Mouse (Mus musculus) intestine, embryonic 16.5 days (tissue): ENCODE data around the gene Ppp1r2. TPM values are rescaled to one million over a fixed set of nuclear protein-coding genes. Genes with fewer than 3 reads are reported as not detected.

Experiments used
- ATAC-seq: fragments of 200-750 bp; cut with Nextera tagmentation; 2 replicates; pipeline ENCODE4 v1.8.0; 2017; ENCODE audit warnings: moderate TSS enrichment, moderate library complexity
- H3K27ac ChIP-seq: fragments of 300-500 bp; sonication (generic); 2 replicates; pipeline ENCODE4 v1.5.1; 2014; ENCODE audit warnings: mild to moderate bottlenecking, low read length
- H3K27me3 ChIP-seq: fragments of 300-500 bp; sonication (generic); replicated peaks from 2 replicates; pipeline ENCODE4 v1.6.1; 2014; ENCODE audit warnings: low read length, control low read depth, mixed read lengths; ENCODE audit not compliant: control insufficient read depth, insufficient read depth
- H3K36me3 ChIP-seq: fragments of 300-500 bp; sonication (generic); 2 replicates; pipeline ENCODE4 v1.6.1; 2014; ENCODE audit warnings: low read length, control low read depth; ENCODE audit not compliant: control insufficient read depth, insufficient read depth
- H3K4me1 ChIP-seq: fragments of 300-500 bp; sonication (generic); 2 replicates; pipeline ENCODE4 v1.6.1; 2014; ENCODE audit warnings: low read length, control low read depth, mixed read lengths; ENCODE audit not compliant: control insufficient read depth, insufficient read depth
- H3K4me2 ChIP-seq: fragments of 300-500 bp; sonication (generic); 2 replicates; pipeline ENCODE4 v1.6.1; 2014; ENCODE audit warnings: low read depth, low read length, control low read depth
- H3K4me3 ChIP-seq: fragments of 300-500 bp; sonication (generic); 2 replicates; pipeline ENCODE4 v1.5.1; 2014; ENCODE audit warnings: mild to moderate bottlenecking, low read length
- H3K9ac ChIP-seq: fragments of 300-500 bp; sonication (generic); 2 replicates; pipeline ENCODE4 v1.6.1; 2014; ENCODE audit warnings: low read depth, low read length
- H3K9me3 ChIP-seq: fragments of 300-500 bp; sonication (generic); 2 replicates; pipeline ENCODE4 v1.6.1; 2016; ENCODE audit warnings: low read length, control low read depth; ENCODE audit not compliant: control insufficient read depth
- WGBS: fragments of 180-500 bp; shearing (Covaris S2); extraction: QIAGEN DNeasy Blood & Tissue Kit; methylation state at CpG from one replicate; pipeline ENCODE4 v1.1.7; 2014; 5-methylcytosine and 5-hydroxymethylcytosine counted together
- polyA plus RNA-seq: library from polyadenylated mRNA; unstranded; fragments of >200 nt; fragmentation: Nextera tagmentation; extraction: Ambion mirVana; gene quantifications from 2 replicates; pipeline ENCODE4 v1.2.1, GENCODE M21; 2015

Gene Ppp1r2
- polyA plus RNA-seq, 1 experiment from 2014 or later: 84.2 TPM

DNA sequence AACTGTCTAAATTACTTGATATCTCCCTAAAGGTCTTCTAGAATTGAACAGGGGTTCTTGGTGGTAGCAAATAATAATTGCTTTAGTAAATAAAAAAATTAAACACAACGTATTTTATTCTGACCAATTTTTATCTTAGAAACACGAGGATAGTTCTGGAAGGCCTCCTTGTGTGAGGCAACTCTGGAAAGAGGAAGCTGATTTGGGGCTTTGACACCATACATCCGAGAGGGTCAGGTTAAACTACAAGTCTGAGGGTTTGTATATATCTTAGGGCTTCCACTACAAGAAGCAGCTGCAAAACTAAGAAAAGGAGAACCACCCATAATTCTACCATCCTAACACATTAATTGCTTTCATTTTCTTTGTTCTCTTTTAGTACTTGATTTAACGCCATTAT lies 18.7 kb upstream of the Ppp1r2 start:
- Histone ChIP-seq H3K9ac (no peak overlapping the region), H3K4me2 (no peak overlapping the region), H3K27me3 (no peaks in the 10 kb centered on the region), H3K27ac (no peak overlapping the region), H3K4me3 (no peak overlapping the region), H3K4me1 (peaks cover 9% of the 10 kb centered on the region), H3K9me3 (no peaks in the 10 kb centered on the region), H3K36me3 (no peaks in the 10 kb centered on the region)
- no peak for ATAC-seq
- WGBS: 68% methylated on average over 4 of the region's 4 CpGs

DNA sequence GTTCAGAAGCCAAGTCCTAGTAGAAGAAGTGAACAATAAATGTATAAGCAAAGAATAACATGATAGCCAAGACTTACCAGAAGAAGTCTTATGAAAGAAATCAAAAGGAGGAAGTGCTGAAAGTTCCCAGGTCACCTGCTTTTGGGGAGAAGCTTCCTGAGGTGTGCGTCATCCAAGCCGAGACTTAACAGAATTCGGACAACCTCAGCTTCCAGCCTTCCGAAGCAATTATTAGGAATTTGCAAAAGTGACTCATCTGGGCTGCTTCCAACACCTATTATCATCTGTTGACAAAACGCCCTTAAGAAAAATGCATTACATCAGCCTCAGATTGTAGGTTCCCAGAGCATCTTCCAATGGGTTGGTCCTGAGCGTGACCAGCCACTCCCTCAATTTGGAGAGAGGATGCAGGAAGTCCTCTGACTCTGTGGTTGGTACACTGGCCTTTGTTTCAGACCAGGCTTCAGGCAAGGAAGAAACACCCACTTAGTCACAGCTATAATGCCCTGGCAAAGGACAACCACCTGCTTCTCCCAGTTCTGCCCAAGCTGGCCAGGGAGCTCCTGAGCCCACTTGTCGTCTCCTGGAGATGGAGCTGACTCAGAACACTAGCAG lies 15.8 kb upstream of the Ppp1r2 start:
- H3K9ac ChIP-seq: no peak overlapping the region
- H3K9me3 ChIP-seq: no peaks in the 10 kb centered on the region
- H3K4me2 ChIP-seq: 0 out of 2 replicates have a peak overlapping the region, but pooled peaks have one; percentile 23
- peak overlapping the region; percentile 62; the same call in 1 of the 2 replicates for H3K27ac ChIP-seq
- peak; percentile 34; the same call in 1 of the 2 replicates for ATAC-seq
- H3K36me3 ChIP-seq: no peaks in the 10 kb centered on the region
- no peak overlapping the region for H3K4me3 ChIP-seq
- no peaks in the 10 kb centered on the region for H3K27me3 ChIP-seq
- WGBS: 67% methylated on average over 7 of the region's 7 CpGs
- H3K4me1 ChIP-seq: peaks cover 9% of the 10 kb centered on the region

DNA sequence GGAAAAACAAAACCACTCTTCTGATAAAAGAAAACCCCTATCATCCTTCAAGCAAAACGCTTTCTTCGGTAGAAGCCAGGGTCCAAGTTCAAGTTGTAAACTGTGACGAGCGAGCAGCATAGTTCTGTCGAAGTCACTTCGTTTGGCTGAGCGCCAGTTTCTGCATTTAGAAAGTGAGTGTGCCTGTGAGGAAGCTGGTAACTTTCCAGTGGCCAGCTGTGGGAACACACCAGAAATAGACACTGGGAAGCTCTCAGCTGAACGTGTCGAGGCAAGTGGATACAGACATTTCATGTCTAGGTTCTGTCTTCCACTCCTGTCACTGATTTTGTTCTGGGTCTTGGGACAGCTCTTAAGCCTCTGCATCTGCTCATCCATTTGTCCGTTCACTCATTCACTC lies 15.2 kb upstream of the Ppp1r2 start:
- Histone ChIP-seq H3K4me3 (no peak overlapping the region), H3K4me1 (peaks cover 9% of the 10 kb centered on the region), H3K27me3 (no peaks in the 10 kb centered on the region), H3K36me3 (no peaks in the 10 kb centered on the region), H3K27ac (peak overlapping the region; percentile 62; the same call in 1 of the 2 replicates), H3K9ac (no peak overlapping the region), H3K4me2 (0 out of 2 replicates have a peak overlapping the region, but pooled peaks have one; percentile 23), H3K9me3 (no peaks in the 10 kb centered on the region)
- peak; percentile 93 for ATAC-seq
- WGBS: 21% methylated on average over 10 of the region's 10 CpGs

GRCm38 (mm10) chr16:31287712-31288111 lies 12.6 kb upstream of the Ppp1r2 start:
- H3K36me3 ChIP-seq: no peaks in the 10 kb centered on the region
- H3K27ac ChIP-seq: no peak overlapping the region

GRCm38 (mm10) chr16:31286801-31287488 lies 11.9 kb upstream of the Ppp1r2 start:
- H3K4me2 ChIP-seq: no peak overlapping the region
- peaks cover 9% of the 10 kb centered on the region for H3K4me1 ChIP-seq
- no peak for ATAC-seq
- H3K9me3 ChIP-seq: no peaks in the 10 kb centered on the region
- H3K36me3 ChIP-seq: no peaks in the 10 kb centered on the region
- no peaks in the 10 kb centered on the region for H3K27me3 ChIP-seq
- H3K9ac ChIP-seq: no peak overlapping the region
- no peak overlapping the region for H3K27ac ChIP-seq
- H3K4me3 ChIP-seq: no peak overlapping the region
- 92% methylated on average over 11 of the region's 11 CpGs for WGBS

More at GRCm38 (mm10) chr16:31287712-31288111, 12.6 kb upstream of the Ppp1r2 start:
- H3K9me3 ChIP-seq: no peaks in the 10 kb centered on the region
- no peak overlapping the region for H3K4me2 ChIP-seq
- H3K9ac ChIP-seq: no peak overlapping the region
- no peak overlapping the region for H3K4me3 ChIP-seq
- no peaks in the 10 kb centered on the region for H3K27me3 ChIP-seq
- peaks cover 9% of the 10 kb centered on the region for H3K4me1 ChIP-seq
- WGBS: 78% methylated on average over 3 of the region's 3 CpGs
- no peak for ATAC-seq

GRCm38 (mm10) chr16:31281981-31282380 lies 6.9 kb upstream of the Ppp1r2 start:
- Histone ChIP-seq H3K4me3 (no peak overlapping the region), H3K27ac (no peak overlapping the region), H3K36me3 (no peaks in the 10 kb centered on the region), H3K4me2 (no peak overlapping the region), H3K9me3 (no peaks in the 10 kb centered on the region), H3K4me1 (no peaks in the 10 kb centered on the region), H3K27me3 (no peaks in the 10 kb centered on the region), H3K9ac (no peak overlapping the region)
- 87% methylated on average over 2 of the region's 2 CpGs for WGBS
- no peak for ATAC-seq

DNA sequence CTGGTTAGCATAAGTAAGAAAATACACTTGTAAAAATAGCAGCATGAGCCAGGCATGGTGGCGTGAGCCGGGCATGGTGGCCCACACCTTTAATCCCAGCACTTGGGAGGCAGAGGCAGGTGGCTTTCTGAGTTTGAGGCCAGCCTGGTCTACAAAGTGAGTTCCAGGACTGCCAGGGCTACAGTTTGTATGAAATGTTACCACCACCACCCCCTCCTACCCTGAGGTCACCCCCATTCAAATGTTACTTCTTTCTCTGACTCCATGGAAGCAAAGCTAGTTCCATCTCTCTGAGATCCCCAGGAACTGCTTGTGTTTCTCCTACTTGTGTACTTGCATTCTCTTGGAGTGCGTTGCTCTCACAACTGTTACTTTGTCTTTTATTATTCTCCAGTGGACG lies 5.1 kb upstream of the Ppp1r2 start:
- 76% methylated on average over 4 of the region's 4 CpGs for WGBS

DNA sequence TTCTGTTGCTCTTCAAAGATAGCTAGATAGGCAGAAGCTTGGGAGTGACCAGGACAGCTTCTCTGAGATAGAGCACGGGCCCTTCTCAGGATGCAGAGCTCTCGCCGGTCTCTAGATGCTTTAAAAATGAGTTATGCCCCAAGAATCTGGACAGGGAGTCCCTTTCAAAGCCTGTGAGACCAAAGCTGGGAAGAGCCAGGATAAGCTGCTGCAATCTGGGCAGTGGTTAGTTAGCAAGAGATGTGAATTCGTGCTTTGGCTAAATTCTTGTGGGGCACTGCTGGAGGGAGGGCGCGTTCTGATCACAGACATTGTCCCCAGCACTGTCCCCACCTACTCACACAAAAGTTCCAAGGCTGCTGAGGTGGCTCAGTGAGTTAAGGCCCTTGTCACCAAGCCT lies 3.5 kb upstream of the Ppp1r2 start:
- Histone ChIP-seq H3K9ac (no peak overlapping the region), H3K27ac (no peak overlapping the region), H3K4me2 (no peak overlapping the region), H3K27me3 (no peaks in the 10 kb centered on the region), H3K36me3 (no peaks in the 10 kb centered on the region), H3K4me3 (no peak overlapping the region), H3K4me1 (peaks cover 1% of the 10 kb centered on the region), H3K9me3 (no peaks in the 10 kb centered on the region)
- ATAC-seq: no peak
- 72% methylated on average over 6 of the region's 6 CpGs for WGBS

More for the DNA sequence above, 5.1 kb upstream of the Ppp1r2 start:
- Histone ChIP-seq H3K4me3 (no peak overlapping the region), H3K27me3 (no peaks in the 10 kb centered on the region), H3K9me3 (no peaks in the 10 kb centered on the region), H3K27ac (no peak overlapping the region), H3K9ac (no peak overlapping the region), H3K4me1 (no peaks in the 10 kb centered on the region), H3K36me3 (no peaks in the 10 kb centered on the region), H3K4me2 (no peak overlapping the region)
- ATAC-seq: no peak

DNA sequence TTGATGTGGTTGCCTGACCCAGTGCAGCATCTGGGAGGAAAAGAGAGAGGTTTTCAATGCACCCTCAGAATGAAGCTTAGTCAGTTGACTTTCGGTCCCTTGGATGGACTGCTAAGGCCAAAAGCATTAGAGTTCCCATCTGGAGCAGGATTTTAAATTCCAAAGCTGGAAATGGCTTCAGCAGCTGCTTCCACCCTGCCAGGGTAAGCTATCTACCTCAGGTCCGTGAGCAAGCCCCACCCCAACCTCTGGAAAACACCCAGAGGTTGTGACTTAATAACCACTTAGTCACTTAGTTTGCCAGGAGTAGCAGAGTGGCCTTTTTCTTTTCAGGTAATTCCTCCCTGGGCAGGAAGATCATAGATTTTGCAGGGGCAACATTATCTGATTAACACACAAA lies 3.0 kb upstream of the Ppp1r2 start:
- H3K4me2 ChIP-seq: no peak overlapping the region
- ATAC-seq: no peak
- peaks cover 6% of the 10 kb centered on the region for H3K4me1 ChIP-seq
- H3K4me3 ChIP-seq: no peak overlapping the region
- no peaks in the 10 kb centered on the region for H3K27me3 ChIP-seq
- no peaks in the 10 kb centered on the region for H3K36me3 ChIP-seq
- no peak overlapping the region for H3K27ac ChIP-seq
- WGBS: 61% methylated on average over 2 of the region's 2 CpGs
- no peaks in the 10 kb centered on the region for H3K9me3 ChIP-seq
- no peak overlapping the region for H3K9ac ChIP-seq
